18 mouse cellular contexts compared by ENCODE assay signal in the genomic region with DNA sequence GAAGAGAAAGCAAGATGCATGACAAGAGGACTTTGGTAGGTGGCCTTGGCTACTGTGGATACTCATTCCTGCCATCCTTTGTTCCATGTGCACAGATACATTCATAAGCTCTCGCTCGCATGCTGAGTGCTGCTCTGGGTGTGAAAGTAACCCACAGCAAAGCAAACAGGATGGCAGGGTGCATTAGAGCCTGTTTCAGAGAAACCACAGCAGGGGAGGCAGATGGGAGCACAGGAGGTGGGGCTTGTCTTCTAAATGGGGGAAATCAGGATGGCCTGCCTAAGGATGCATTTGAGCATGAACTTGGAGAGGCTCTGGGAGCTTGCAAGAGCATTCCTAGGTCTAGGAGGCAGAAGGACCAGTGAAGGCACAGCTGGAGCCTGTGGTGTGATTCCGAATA.
DNase-seq lines count a peak whose midpoint lies in the region; TF ChIP-seq lines count a peak whose summit lies in the region.
"Had no signal": no experiment of that assay in that cellular context is flagged by ENCODE, and none has a peak within 500 bp of the region (broad histone marks: within the 10 kb centered on the region; RNA-seq: fewer than 3 reads in every experiment).

No protein-coding gene starts in this region.

- peak; percentile 73 for DNase-seq in layer of hippocampus, adult 11-12 months (ENCODE audit: low spot score)
- no peak for DNase-seq in layer of hippocampus, adult 9-10 months (ENCODE audit: low spot score)
- DNase-seq in cerebellum, adult 2 months = peak; percentile 61 to 66
- peak; percentile 48 to 52 for DNase-seq in cerebellum, postnatal 36 days
- peak; percentile 59 to 64 for DNase-seq in layer of hippocampus, postnatal 25 days (ENCODE audit: extremely low spot score in 1 of 2, low spot score in 1 of 2)
- no peak for DNase-seq in ovary, postnatal 14 days (ENCODE audit: low spot score)
- no peak for DNase-seq in adrenal gland, postnatal 36 days
- DNase-seq: adrenal gland, postnatal 10 days; kidney, postnatal 10 days; lung, adult 18-20 months; lung, postnatal 36 days; right cerebral cortex, adult 18-20 months; thymus, postnatal 4 days had no signal

- no peak overlapping the region for H3K4me3 ChIP-seq in cerebellum, adult 2 months (replicated peaks; ENCODE audit: insufficient read depth, low read depth, low read length)
- H3K4me3 ChIP-seq: embryonic facial prominence, embryonic 10.5 days; erythroblast, embryonic 14.5 days; hindbrain, embryonic 13.5 days; intestine, embryonic 15.5 days; limb, embryonic 15.5 days had no signal

- 21% methylated on average over 3 of the region's 3 CpGs for WGBS in cerebellum, adult 2 months

- peaks cover 32% of the 10 kb centered on the region for H3K4me1 ChIP-seq in cerebellum, adult 2 months (ENCODE audit: control insufficient read depth, insufficient read depth, low read length)
- H3K4me1 ChIP-seq: intestine, embryonic 15.5 days; limb, embryonic 15.5 days had no signal

- no peak for TF ChIP-seq CTCF in cerebellum, adult 2 months (IDR thresholded peaks at IDR 0.05; ENCODE audit: borderline replicate concordance, insufficient read depth, low read depth, low read length)

- H3K27ac ChIP-seq in cerebellum, adult 2 months (ENCODE audit: insufficient read depth, low read length) = peak overlapping the region; percentile 58
- H3K27ac ChIP-seq: embryonic facial prominence, embryonic 10.5 days; hindbrain, embryonic 13.5 days; intestine, embryonic 15.5 days; limb, embryonic 15.5 days had no signal

- no peaks in the 10 kb centered on the region for H3K27me3 ChIP-seq in cerebellum, adult 2 months (ENCODE audit: control insufficient read depth, insufficient read depth, low read length)
- H3K27me3 ChIP-seq: hindbrain, embryonic 13.5 days; intestine, embryonic 15.5 days; limb, embryonic 15.5 days had no signal

- TF ChIP-seq POLR2A in cerebellum, adult 2 months (IDR thresholded peaks at IDR 0.05; ENCODE audit: borderline replicate concordance, insufficient read depth, low read length) = no peak

Comparison
In these comparisons a context has a peak if more than half of its experiments do, and no peak if none do; other contexts are left out.
1. DNase-seq: peak in layer of hippocampus, adult 11-12 months (single experiment), cerebellum, adult 2 months (2 of 2), cerebellum, postnatal 36 days (2 of 2) and layer of hippocampus, postnatal 25 days (2 of 2); none in layer of hippocampus, adult 9-10 months (single experiment), ovary, postnatal 14 days (single experiment) and adrenal gland, postnatal 36 days (0 of 2).